Mouse (Mus musculus): ENCODE measurements around the gene Caskin1. TPM values are rescaled to one million over a fixed set of nuclear protein-coding genes. Genes with fewer than 3 reads are reported as not detected.

The Caskin1 gene
- polyA plus RNA-seq, 1 experiment from 2014 or later, result 1.1 TPM

DNA sequence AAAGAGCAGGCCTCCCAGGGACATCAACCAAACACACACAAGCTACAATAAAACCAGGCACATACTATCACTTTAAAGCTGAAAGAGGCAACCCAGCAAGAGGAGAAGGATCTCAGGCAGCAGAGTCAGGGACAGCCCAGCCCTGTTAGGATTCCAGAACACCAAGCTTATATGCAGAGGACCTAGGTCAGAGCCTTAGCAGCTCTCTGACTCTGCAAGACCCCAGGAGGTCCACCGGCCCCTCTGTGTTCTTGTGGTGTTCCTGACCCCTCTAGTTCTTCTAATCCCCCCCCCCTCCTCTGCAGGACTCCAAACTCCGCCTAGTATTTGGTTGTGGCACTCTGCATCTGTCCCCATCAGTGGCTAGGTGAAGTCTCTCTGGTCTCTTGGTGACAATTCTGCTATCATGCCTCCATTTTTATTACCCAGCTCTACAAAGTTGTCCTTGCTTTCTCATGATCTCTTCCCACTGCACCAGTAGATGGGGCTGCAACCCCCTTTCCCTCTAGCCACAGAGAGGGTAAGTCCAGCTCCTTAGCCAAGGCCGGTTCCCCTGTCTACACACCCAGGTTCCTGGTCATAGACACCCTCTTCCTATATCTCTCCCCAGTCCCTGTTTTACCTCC, 8.1 kb upstream of the Caskin1 start:
- Histone ChIP-seq H3K4me2 (ENCODE audit: low read length) (no peak overlapping the region), H3K27ac (no peak overlapping the region), H3K4me3 (replicated peaks; ENCODE audit: low read depth, low read length) (no peak overlapping the region), H3K9me3 (replicated peaks; ENCODE audit: low read length) (no peaks in the 10 kb centered on the region), H3K4me1 (replicated peaks; ENCODE audit: insufficient read depth, low read length) (peaks cover 7% of the 10 kb centered on the region), H3K9ac (ENCODE audit: low read depth, low read length) (no peak overlapping the region), H3K27me3 (ENCODE audit: insufficient read depth, low read length) (no peaks in the 10 kb centered on the region), H3K36me3 (ENCODE audit: insufficient read depth, low read length) (peaks cover 19% of the 10 kb centered on the region)
- WGBS, result 44% methylated on average over 3 of the region's 3 CpGs
- DNase-seq (ENCODE audit: low spot score) (peak; percentile 48), ATAC-seq (replicated peaks; ENCODE audit: low FRiP score, low read depth) (no peak)
- peak; percentile 59 for TF ChIP-seq CTCF (IDR thresholded peaks at IDR 0.05; ENCODE audit: low read depth)

- WGBS, result 94% methylated on average over 20 of the region's 20 CpGs
- DNase-seq (ENCODE audit: low spot score) (no peak), ATAC-seq (replicated peaks; ENCODE audit: low FRiP score, low read depth) (no peak)
- Histone ChIP-seq H3K4me2 (ENCODE audit: low read length) (no peak overlapping the region), H3K36me3 (ENCODE audit: insufficient read depth, low read length) (0 out of 2 replicates have a peak, but pooled peaks cover 10% of the 10 kb centered on the region), H3K27ac (no peak overlapping the region), H3K9ac (ENCODE audit: low read depth, low read length) (no peak overlapping the region), H3K9me3 (replicated peaks; ENCODE audit: low read length) (no peaks in the 10 kb centered on the region), H3K4me3 (replicated peaks; ENCODE audit: low read depth, low read length) (no peak overlapping the region), H3K4me1 (replicated peaks; ENCODE audit: insufficient read depth, low read length) (peaks cover 7% of the 10 kb centered on the region), H3K27me3 (ENCODE audit: insufficient read depth, low read length) (no peaks in the 10 kb centered on the region)
- no peak for TF ChIP-seq CTCF (IDR thresholded peaks at IDR 0.05; ENCODE audit: low read depth)
These were observed 7.2 kb upstream of the Caskin1 start for GRCm38 (mm10) chr17:24481027-24481815.

DNA sequence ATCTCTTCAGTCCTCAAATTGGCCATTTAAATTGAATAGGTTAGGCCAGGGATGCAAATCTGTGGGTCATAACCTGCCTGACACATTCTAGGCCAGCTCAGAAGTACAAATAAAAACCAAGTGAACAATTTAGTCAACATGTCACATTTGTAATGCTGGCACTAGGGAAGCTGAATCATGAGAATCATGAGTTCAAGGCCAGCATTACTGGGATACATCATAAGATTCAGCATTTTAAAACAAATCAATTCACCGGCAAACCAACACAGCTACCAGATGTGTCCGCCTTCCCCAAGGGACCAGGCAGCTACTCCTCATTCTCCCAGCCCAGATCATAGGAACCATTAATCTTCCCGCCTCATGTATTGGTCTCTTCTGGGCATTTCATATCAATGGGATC, 4.9 kb upstream of the Caskin1 start:
- ATAC-seq (replicated peaks; ENCODE audit: low FRiP score, low read depth), result no peak
- Histone ChIP-seq H3K36me3 (ENCODE audit: insufficient read depth, low read length) (no peaks in the 10 kb centered on the region), H3K27me3 (ENCODE audit: insufficient read depth, low read length) (no peaks in the 10 kb centered on the region), H3K4me2 (ENCODE audit: low read length) (no peak overlapping the region), H3K27ac (no peak overlapping the region), H3K4me1 (replicated peaks; ENCODE audit: insufficient read depth, low read length) (no peaks in the 10 kb centered on the region), H3K9ac (ENCODE audit: low read depth, low read length) (no peak overlapping the region), H3K9me3 (replicated peaks; ENCODE audit: low read length) (no peaks in the 10 kb centered on the region), H3K4me3 (replicated peaks; ENCODE audit: low read depth, low read length) (no peak overlapping the region)
- WGBS, result 89% methylated on average over 3 of the region's 3 CpGs
- no peak for DNase-seq (ENCODE audit: low spot score)
- TF ChIP-seq CTCF (IDR thresholded peaks at IDR 0.05; ENCODE audit: low read depth), result no peak

GRCm38 (mm10) chr17:24485090-24485860, 3.1 kb upstream of the Caskin1 start:
- ATAC-seq (replicated peaks; ENCODE audit: low FRiP score, low read depth) (no peak), DNase-seq (ENCODE audit: low spot score) (no peak)
- no peak overlapping the region for H3K4me2 ChIP-seq (ENCODE audit: low read length)

GRCm38 (mm10) chr17:24488662-24489264, 362 bp downstream of the Caskin1 start:
- peak overlapping the region; percentile 71 for H3K4me3 ChIP-seq (replicated peaks; ENCODE audit: low read depth, low read length)

More at GRCm38 (mm10) chr17:24485090-24485860, 3.1 kb upstream of the Caskin1 start:
- no peaks in the 10 kb centered on the region for H3K9me3 ChIP-seq (replicated peaks; ENCODE audit: low read length)
- no peak overlapping the region for H3K9ac ChIP-seq (ENCODE audit: low read depth, low read length)
- H3K4me3 ChIP-seq (replicated peaks; ENCODE audit: low read depth, low read length), result no peak overlapping the region
- no peaks in the 10 kb centered on the region for H3K36me3 ChIP-seq (ENCODE audit: insufficient read depth, low read length)
- WGBS, result 46% methylated on average over 11 of the region's 11 CpGs
- no peak for TF ChIP-seq CTCF (IDR thresholded peaks at IDR 0.05; ENCODE audit: low read depth)
- no peaks in the 10 kb centered on the region for H3K27me3 ChIP-seq (ENCODE audit: insufficient read depth, low read length)
- no peak overlapping the region for H3K27ac ChIP-seq
- H3K4me1 ChIP-seq (replicated peaks; ENCODE audit: insufficient read depth, low read length), result no peaks in the 10 kb centered on the region; the same call in 1 of the 2 replicates

More at GRCm38 (mm10) chr17:24488662-24489264, 362 bp downstream of the Caskin1 start:
- Histone ChIP-seq H3K27me3 (ENCODE audit: insufficient read depth, low read length) (no peaks in the 10 kb centered on the region), H3K4me1 (replicated peaks; ENCODE audit: insufficient read depth, low read length) (no peaks in the 10 kb centered on the region; the same call in 1 of the 2 replicates), H3K9me3 (replicated peaks; ENCODE audit: low read length) (no peaks in the 10 kb centered on the region), H3K27ac (0 out of 2 replicates have a peak overlapping the region, but pooled peaks have one; percentile 36), H3K36me3 (ENCODE audit: insufficient read depth, low read length) (no peaks in the 10 kb centered on the region), H3K9ac (ENCODE audit: low read depth, low read length) (peak overlapping the region; percentile 67), H3K4me2 (ENCODE audit: low read length) (peak overlapping the region; percentile 99)
- DNase-seq (ENCODE audit: low spot score), result peak; percentile 59
- under 1% methylated on average over 38 of the region's 81 CpGs for WGBS
- ATAC-seq (replicated peaks; ENCODE audit: low FRiP score, low read depth), result peak; percentile 42
- TF ChIP-seq CTCF (IDR thresholded peaks at IDR 0.05; ENCODE audit: low read depth), result no peak
